Mouse (Mus musculus): ENCODE data around the gene Trp53. TPM values are rescaled to one million over a fixed set of nuclear protein-coding genes. Genes with fewer than 3 reads are reported as not detected.
A peak's percentile ranks its signal among the peaks of the same experiment; 100 is the strongest.

The Trp53 gene
- polyA plus RNA-seq, 1 experiment from 2014 or later = 161 TPM

MicroRNAs within 50 kb of the gene (microRNA counts, 519-probe panel; counts per million panel counts)
- microRNA mmu-miR-467f = 2,875 counts per million, percentile 46 among the panel's probes with 10 or more counts

Small RNAs within 50 kb of the gene (microRNA-seq; reads per million reads assigned to microRNA genes)
- not detected for gene Mir467f

Other genes starting within 250 kb of the Trp53 start
- gene Rnf227, start 239.9 kb upstream of the Trp53 start, polyA plus RNA-seq (2015; fragmentation: Nextera tagmentation; extraction: Ambion mirVana) = 24.6 and 24.9 TPM in 2 replicates
- 117 and 119 TPM in 2 replicates for gene Chd3, start 211.0 kb upstream of the Trp53 start, polyA plus RNA-seq (2015; fragmentation: Nextera tagmentation; extraction: Ambion mirVana)
- 127 and 137 TPM in 2 replicates for gene Naa38, start 184.9 kb upstream of the Trp53 start, polyA plus RNA-seq (2015; fragmentation: Nextera tagmentation; extraction: Ambion mirVana)
- gene Cyb5d1, start 184.7 kb upstream of the Trp53 start, polyA plus RNA-seq (2015; fragmentation: Nextera tagmentation; extraction: Ambion mirVana) = 35.6 and 38.1 TPM in 2 replicates
- gene Tmem88, start 182.1 kb upstream of the Trp53 start, polyA plus RNA-seq (2015; fragmentation: Nextera tagmentation; extraction: Ambion mirVana) = 24.0 and 25.6 TPM in 2 replicates
- gene Kdm6b, start 166.7 kb upstream of the Trp53 start, polyA plus RNA-seq (2015; fragmentation: Nextera tagmentation; extraction: Ambion mirVana) = 47.3 and 49.3 TPM in 2 replicates
- 2.2 and 2.4 TPM in 2 replicates for gene Dnah2, start 31.2 kb upstream of the Trp53 start, polyA plus RNA-seq (2015; fragmentation: Nextera tagmentation; extraction: Ambion mirVana)
- gene Efnb3, start 20.2 kb upstream of the Trp53 start, polyA plus RNA-seq (2015; fragmentation: Nextera tagmentation; extraction: Ambion mirVana) = 45.8 and 47.6 TPM in 2 replicates
- 28.3 and 31.0 TPM in 2 replicates for gene Wrap53, start 104 bp upstream of the Trp53 start, polyA plus RNA-seq (2015; fragmentation: Nextera tagmentation; extraction: Ambion mirVana)
- 5.7 and 6.0 TPM in 2 replicates for gene Atp1b2, start 25.6 kb downstream of the Trp53 start, polyA plus RNA-seq (2015; fragmentation: Nextera tagmentation; extraction: Ambion mirVana)
- 0.22 TPM in 1 of 2 replicates, not detected in the other for gene Shbg, start 37.5 kb downstream of the Trp53 start, polyA plus RNA-seq (2015; fragmentation: Nextera tagmentation; extraction: Ambion mirVana)
- 24.1 and 28.0 TPM in 2 replicates for gene Sat2, start 41.7 kb downstream of the Trp53 start, polyA plus RNA-seq (2015; fragmentation: Nextera tagmentation; extraction: Ambion mirVana)
- 37.3 and 38.0 TPM in 2 replicates for gene Fxr2, start 52.6 kb downstream of the Trp53 start, polyA plus RNA-seq (2015; fragmentation: Nextera tagmentation; extraction: Ambion mirVana)
- gene Sox15, start 75.0 kb downstream of the Trp53 start, polyA plus RNA-seq (2015; fragmentation: Nextera tagmentation; extraction: Ambion mirVana) = 0.57 and 0.69 TPM in 2 replicates
- 59.3 and 66.8 TPM in 2 replicates for gene Mpdu1, start 82.3 kb downstream of the Trp53 start, polyA plus RNA-seq (2015; fragmentation: Nextera tagmentation; extraction: Ambion mirVana)
- gene Cd68, start 85.8 kb downstream of the Trp53 start, polyA plus RNA-seq (2015; fragmentation: Nextera tagmentation; extraction: Ambion mirVana) = 12.0 and 14.8 TPM in 2 replicates
- 560 and 570 TPM in 2 replicates for gene Eif4a1, start 92.1 kb downstream of the Trp53 start, polyA plus RNA-seq (2015; fragmentation: Nextera tagmentation; extraction: Ambion mirVana)
- 123 and 125 TPM in 2 replicates for gene Senp3, start 101.7 kb downstream of the Trp53 start, polyA plus RNA-seq (2015; fragmentation: Nextera tagmentation; extraction: Ambion mirVana)
- gene Tnfsf13, start 105.4 kb downstream of the Trp53 start, polyA plus RNA-seq (2015; fragmentation: Nextera tagmentation; extraction: Ambion mirVana) = 0.33 TPM in 1 of 2 replicates, not detected in the other
- gene Tnfsf12, start 115.5 kb downstream of the Trp53 start, polyA plus RNA-seq (2015; fragmentation: Nextera tagmentation; extraction: Ambion mirVana) = 5.9 and 8.0 TPM in 2 replicates
- 3.7 and 4.4 TPM in 2 replicates for gene Tnfsfm13, start 115.7 kb downstream of the Trp53 start, polyA plus RNA-seq (2015; fragmentation: Nextera tagmentation; extraction: Ambion mirVana)
- gene Polr2a, start 178.3 kb downstream of the Trp53 start, polyA plus RNA-seq (2015; fragmentation: Nextera tagmentation; extraction: Ambion mirVana) = 27.2 and 28.5 TPM in 2 replicates
- gene Slc35g3, start 181.6 kb downstream of the Trp53 start, polyA plus RNA-seq (2015; fragmentation: Nextera tagmentation; extraction: Ambion mirVana) = not detected in 2 replicates
- gene Zbtb4, start 185.6 kb downstream of the Trp53 start, polyA plus RNA-seq (2015; fragmentation: Nextera tagmentation; extraction: Ambion mirVana) = 3.2 and 3.4 TPM in 2 replicates
- gene Chrnb1, start 215.6 kb downstream of the Trp53 start, polyA plus RNA-seq (2015; fragmentation: Nextera tagmentation; extraction: Ambion mirVana) = 23.6 and 27.7 TPM in 2 replicates
- 2.8 and 2.9 TPM in 2 replicates for gene Fgf11, start 221.5 kb downstream of the Trp53 start, polyA plus RNA-seq (2015; fragmentation: Nextera tagmentation; extraction: Ambion mirVana)
- 2.5 and 2.6 TPM in 2 replicates for gene Tmem102, start 225.3 kb downstream of the Trp53 start, polyA plus RNA-seq (2015; fragmentation: Nextera tagmentation; extraction: Ambion mirVana)
- not detected in 2 replicates for gene Gm39566, start 234.9 kb downstream of the Trp53 start, polyA plus RNA-seq (2015; fragmentation: Nextera tagmentation; extraction: Ambion mirVana)
- not detected in 2 replicates for gene Spem2, start 238.1 kb downstream of the Trp53 start, polyA plus RNA-seq (2015; fragmentation: Nextera tagmentation; extraction: Ambion mirVana)
- 0.18 and 0.24 TPM in 2 replicates for gene Spem1, start 241.8 kb downstream of the Trp53 start, polyA plus RNA-seq (2015; fragmentation: Nextera tagmentation; extraction: Ambion mirVana)